Mouse (Mus musculus): ENCODE results near the gene Prss2.
"Not testable (repeated sequence)": the region's sequence is repeated elsewhere in the genome, so short reads cannot be mapped to it uniquely, and the experiment has no call there.

The Prss2 gene

GRCm38 (mm10) chr6:41554295-41555169 is 32.9 kb downstream of the Prss2 start:
- DNase-seq (ENCODE audit: low read depth, low spot score): no peak

GRCm38 (mm10) chr6:41556389-41556788 is 34.8 kb downstream of the Prss2 start:
- DNase-seq (ENCODE audit: low read depth, low spot score): peak; percentile 77

- DNase-seq (ENCODE audit: low read depth, low spot score): no peak
Measured at GRCm38 (mm10) chr6:41557468-41557867, 35.9 kb downstream of the Prss2 start.

- DNase-seq (ENCODE audit: low read depth, low spot score): peak; percentile 53
Measured at GRCm38 (mm10) chr6:41558271-41558670, 36.7 kb downstream of the Prss2 start.

GRCm38 (mm10) chr6:41559331-41559730 is 37.7 kb downstream of the Prss2 start:
- no peak for DNase-seq (ENCODE audit: low read depth, low spot score)

GRCm38 (mm10) chr6:41560273-41560672 is 38.7 kb downstream of the Prss2 start:
- DNase-seq (ENCODE audit: low read depth, low spot score): peak; percentile 79

- no peak for DNase-seq (ENCODE audit: low read depth, low spot score)
Measured at GRCm38 (mm10) chr6:41562598-41562997, 41.0 kb downstream of the Prss2 start.

GRCm38 (mm10) chr6:41563104-41563951 is 41.7 kb downstream of the Prss2 start:
- DNase-seq (ENCODE audit: low read depth, low spot score): not testable (repeated sequence)

- DNase-seq (ENCODE audit: low read depth, low spot score): no peak
Measured at GRCm38 (mm10) chr6:41565261-41565660, 43.7 kb downstream of the Prss2 start.

- DNase-seq (ENCODE audit: low read depth, low spot score): no peak
Measured at GRCm38 (mm10) chr6:41566965-41567364, 45.4 kb downstream of the Prss2 start.

GRCm38 (mm10) chr6:41569078-41569477 is 47.5 kb downstream of the Prss2 start:
- no peak for DNase-seq (ENCODE audit: low read depth, low spot score)

All from brain, adult 2 months (tissue).